Mouse (Mus musculus): Measurements from ENCODE around the gene Nup93. TPM values are rescaled to one million over a fixed set of nuclear protein-coding genes. Genes with fewer than 3 reads are reported as not detected.

The Nup93 gene
- total RNA-seq, 2 experiments from 2014 or later = 9.9 to 10.3 TPM

DNA sequence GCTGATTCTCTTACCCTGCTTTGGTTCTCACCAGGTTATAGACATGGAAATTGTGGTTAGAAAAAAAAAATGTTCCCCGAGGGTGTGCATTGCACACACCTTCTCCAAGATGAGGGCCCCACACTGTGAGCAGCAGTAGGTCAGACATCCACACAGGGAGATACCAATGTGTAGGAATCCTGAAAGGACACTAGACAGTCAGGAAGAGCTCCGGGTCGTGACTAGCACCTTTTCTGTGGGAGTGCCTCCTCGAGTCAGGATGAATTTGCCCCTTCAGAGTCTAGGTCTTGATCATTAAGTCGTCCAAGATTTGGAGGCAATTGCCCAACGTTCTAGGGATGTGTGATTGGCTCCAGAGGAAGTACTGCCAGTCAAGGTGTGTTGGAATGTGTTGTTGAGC is 28.6 kb upstream of the Nup93 start:
- DNase-seq (ENCODE audit: low spot score) = no peak

- DNase-seq (ENCODE audit: low spot score) = peak; percentile 82
These were observed 27.8 kb upstream of the Nup93 start for GRCm38 (mm10) chr8:94186542-94186941.

DNA sequence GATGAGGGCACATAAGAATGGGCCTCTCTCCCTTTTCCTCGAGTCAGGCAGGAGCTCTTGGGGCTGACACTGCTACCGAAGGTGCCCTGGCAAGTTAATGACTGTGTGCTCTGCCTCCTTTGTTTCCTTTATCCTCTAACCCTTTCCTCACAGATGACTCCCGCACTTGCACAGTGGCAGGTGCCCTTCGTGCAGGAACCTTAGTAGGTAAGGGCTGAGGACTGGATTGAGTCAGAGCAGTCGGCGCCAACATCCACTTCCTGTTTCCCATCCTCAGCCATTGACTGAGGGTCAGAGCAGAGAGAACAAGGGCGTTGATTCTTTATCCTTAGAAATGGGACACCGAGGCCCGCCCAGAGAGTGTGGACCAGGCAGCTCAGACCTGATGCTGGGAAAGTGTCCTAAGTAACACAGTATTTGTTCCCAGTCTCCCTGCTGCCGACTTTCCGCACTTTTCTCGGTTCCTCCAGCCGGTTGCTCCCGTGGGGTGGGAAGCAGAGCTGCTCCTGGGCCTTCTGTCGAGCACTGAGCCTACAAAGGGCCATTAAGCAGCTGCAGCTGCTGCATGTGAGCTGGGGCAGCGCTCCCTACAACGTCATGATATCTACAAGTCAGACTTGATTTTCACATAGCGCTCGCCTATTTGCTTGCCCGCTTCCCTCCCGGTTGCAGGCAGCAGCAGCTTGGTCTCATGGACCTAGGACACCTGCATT is 26.9 kb upstream of the Nup93 start:
- DNase-seq (ENCODE audit: low spot score) = no peak

DNA sequence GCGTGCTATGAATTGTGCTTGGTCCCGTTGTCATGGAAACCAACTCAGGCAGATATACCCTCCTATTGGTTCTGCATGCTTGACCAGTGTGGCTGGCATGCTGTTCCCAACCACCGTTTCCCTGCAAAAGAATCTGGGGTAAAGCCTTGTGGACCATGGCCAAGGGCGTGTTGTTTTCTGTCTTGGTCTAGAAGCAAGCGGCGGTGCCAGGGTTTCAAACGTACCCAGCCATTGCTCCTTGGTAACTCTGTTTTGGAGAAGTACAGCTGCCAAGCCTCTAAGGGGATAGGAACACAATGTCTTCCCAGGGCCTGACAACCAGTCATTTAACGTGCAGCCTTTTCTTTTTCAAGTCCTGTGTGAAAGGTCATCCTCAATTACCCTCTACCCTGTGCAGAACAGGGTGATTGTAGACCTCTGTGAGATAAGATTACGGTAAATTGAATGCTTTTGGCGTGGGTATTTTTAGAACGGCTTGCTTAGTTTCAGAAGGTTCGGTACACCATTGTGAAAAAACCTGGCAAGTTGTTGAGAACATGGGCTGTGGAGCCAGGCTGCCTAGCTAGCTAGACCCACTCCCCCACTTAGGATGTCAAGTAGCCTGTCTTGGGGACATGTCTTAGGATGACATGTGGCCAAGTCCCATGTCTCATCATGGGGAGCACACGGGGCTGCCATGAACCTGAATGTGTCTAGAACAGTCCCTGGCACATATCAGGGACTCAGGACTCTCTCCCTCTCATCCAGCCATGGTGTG is 24.9 kb upstream of the Nup93 start:
- DNase-seq (ENCODE audit: low spot score) = peak; percentile 72

- DNase-seq (ENCODE audit: low spot score) = peak; percentile 69
These were observed 23.2 kb upstream of the Nup93 start for GRCm38 (mm10) chr8:94191101-94191691.

- peak; percentile 70 for DNase-seq (ENCODE audit: low spot score)
These were observed 21.4 kb upstream of the Nup93 start for GRCm38 (mm10) chr8:94192926-94193325.

- peak; percentile 69 for DNase-seq (ENCODE audit: low spot score)
These were observed 19.7 kb upstream of the Nup93 start for GRCm38 (mm10) chr8:94194591-94195223.

- DNase-seq (ENCODE audit: low spot score) = peak; percentile 68
These were observed 15.0 kb upstream of the Nup93 start for GRCm38 (mm10) chr8:94199202-94199869.

DNA sequence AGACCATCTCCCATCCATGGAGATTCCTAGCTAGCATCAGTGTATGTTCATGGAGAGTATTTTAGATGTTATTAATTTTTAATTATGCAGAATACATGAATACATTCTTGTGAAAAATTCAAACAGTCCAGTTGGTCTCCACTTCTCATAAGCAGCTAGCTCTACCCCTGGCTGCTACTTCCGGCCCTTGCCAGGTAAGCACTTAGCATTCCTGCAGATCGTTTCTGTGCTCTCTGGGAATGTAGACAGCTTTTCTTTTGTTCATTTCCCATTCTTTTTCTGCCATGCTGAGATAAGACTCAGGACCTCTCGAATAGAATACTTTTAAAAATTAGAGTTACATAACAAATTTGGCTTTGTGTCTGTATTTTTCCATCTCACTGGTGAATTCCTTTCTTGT is 10.3 kb upstream of the Nup93 start:
- no peak for DNase-seq (ENCODE audit: low spot score)

DNA sequence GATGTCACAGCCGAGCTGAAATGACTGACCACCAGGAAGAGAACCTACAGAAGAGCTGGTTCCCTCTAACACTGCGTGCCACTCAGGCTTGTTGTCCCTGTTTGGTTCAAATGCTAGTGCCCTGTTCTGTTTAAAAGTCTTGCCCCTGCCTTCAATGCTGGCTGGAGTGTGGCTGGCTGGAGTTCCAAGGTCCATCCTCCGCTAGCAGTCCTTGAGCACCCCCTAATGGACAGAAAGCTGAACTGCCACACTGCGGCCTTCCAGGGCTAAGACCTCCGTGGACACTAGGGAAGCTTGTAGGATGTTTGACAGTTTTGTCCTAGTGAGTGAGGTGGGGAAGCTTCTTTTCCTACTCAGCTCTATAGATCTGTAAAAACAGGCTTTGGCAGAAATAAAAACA is 8.6 kb upstream of the Nup93 start:
- DNase-seq (ENCODE audit: low spot score) = peak; percentile 71

GRCm38 (mm10) chr8:94206256-94206655 is 8.1 kb upstream of the Nup93 start:
- DNase-seq (ENCODE audit: low spot score) = no peak

DNA sequence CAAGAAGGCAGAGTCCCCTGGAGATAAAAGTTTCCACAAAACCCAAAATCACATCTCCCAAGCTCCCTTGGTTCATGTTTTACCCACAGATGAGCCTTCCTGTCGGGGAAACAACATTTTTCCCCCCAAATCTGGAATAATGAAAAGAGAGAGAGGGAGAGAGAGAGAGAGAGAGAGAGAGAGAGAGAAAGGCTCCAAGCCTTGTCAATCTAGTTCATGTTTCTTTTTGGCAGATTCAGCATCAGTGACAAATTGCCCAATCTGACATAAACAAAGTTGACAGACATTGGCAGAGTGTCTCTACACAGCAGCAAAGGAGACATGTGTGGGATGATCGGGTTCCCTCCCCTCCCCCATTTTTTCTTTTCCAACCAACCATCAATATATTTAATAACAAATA is 6.9 kb upstream of the Nup93 start:
- no peak for DNase-seq (ENCODE audit: low spot score)

DNA sequence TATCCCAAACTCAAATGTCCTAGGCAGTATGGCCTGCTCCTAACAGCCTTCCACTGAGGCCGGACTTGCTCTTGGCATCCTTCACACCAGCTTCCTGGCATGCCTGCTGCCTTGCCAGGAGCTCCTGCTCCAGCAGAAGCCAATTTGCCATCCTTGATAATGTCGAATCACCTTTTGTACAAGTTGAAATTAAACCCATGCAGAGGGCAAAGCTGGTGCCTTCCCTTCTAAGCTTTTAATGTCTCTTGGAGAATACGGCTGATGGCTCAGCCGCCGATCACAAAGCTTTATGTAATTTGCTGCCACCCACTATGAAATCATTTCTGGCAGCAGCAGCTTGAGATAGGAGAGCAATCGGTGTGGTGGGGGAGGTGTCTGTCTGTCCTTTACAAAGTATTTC is 4.7 kb upstream of the Nup93 start:
- no peak for DNase-seq (ENCODE audit: low spot score)

DNA sequence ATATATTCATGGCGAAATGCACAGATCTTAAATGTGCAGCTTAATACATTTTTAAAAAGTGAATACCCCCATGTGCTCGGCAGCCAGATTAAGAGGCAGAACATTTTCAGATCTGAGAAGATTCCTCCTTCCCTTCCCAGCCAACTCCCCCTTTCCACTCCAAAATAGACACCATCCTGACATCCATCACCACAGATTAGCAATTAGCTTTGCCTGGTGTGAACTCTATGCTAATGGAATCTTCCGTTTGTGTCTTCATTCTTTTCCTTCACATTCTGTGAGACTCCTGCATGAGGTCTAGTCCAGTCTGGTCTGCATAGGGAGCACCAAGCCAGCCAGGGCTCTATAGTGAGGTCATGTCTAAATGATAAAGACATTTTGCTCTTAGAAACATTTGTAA is 4.1 kb upstream of the Nup93 start:
- no peak for DNase-seq (ENCODE audit: low spot score)

DNA sequence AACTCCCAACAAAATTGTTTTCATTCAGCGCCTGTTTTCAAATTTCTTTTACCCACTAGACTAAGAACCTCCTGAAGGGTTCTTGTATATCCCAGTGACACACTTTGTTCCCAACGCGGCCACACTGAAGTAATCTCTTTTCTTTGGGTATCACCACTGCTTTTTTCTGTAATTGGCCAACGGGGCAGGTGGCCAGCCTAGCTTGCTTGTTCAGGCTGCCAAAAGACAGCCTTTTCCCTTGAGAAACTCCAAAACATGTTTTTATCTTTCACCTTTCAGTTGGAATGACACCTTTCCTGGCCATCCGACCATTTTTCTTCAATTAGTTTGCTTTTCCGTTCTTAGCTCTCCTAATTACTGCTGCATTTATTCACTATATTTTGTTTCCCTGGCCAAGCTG is 545 bp upstream of the Nup93 start:
- DNase-seq (ENCODE audit: low spot score) = no peak

DNA sequence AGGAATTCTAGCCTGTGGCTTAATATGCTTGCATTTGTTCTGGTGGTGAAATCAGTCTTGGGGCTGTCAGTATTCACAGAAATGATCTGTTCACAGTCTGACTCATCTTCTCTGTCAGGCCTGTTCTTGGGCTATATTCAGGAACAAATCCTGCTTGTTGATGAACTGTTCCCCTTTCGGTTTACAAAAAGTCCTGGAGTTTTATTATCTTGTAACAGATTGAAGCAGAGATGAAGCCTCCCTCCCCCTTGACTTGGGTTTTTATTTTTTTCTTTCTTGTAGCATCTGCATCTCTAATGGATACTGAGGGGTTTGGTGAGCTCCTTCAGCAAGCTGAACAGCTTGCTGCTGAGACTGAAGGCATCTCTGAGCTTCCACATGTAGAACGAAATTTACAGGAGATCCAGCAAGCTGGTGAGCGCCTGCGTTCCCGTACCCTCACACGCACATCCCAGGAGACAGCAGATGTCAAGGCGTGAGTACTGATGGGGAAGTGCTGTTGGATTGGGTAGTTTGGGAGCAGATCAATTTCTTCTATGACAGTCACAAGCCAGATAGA is 13.1 kb downstream of the Nup93 start:
- DNase-seq (ENCODE audit: low spot score) = no peak

GRCm38 (mm10) chr8:94240240-94240751 is 25.9 kb downstream of the Nup93 start:
- DNase-seq (ENCODE audit: low spot score) = no peak

GRCm38 (mm10) chr8:94249836-94250435 is 35.6 kb downstream of the Nup93 start:
- DNase-seq (ENCODE audit: low spot score) = no peak

GRCm38 (mm10) chr8:94258881-94259280 is 44.5 kb downstream of the Nup93 start:
- no peak for DNase-seq (ENCODE audit: low spot score)

DNA sequence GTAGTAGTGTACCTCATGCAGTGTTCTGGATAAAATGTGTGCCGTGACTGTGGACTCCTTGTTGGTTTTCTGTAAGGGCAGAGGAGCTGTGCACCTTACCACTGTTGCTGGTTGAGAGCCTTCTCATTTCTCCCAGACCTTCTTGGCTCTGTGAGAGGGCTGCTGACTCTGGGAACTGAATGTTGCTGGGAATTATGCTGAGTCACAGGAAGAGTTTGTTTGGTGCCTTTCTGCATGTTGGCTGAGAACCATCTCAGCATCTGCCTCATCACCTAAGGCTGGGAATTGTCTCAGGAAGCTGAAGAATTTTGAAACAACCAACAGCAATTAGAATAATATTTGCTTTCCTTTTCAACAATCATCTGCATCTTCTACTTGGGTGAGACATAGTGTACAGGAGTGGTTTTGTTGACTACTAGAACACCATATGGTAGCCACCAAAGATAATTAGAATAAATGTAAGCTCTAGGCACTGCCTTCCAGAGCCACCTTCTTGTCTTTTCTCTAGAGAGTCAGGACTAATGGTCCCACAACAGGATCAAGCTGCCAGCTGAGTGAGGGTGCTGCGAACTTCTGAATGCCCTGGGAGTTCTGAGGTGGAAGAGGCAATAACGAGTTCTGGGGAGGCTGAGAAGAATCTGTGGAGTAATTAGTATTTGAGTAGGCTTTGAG is 48.4 kb downstream of the Nup93 start:
- peak; percentile 38 for DNase-seq (ENCODE audit: low spot score)

All from gastrocnemius, adult 18-20 months (tissue).